Mouse (Mus musculus) gastrocnemius, postnatal 25 days (tissue): ENCODE measurements at regions not wholly inside any gene's neighbourhood (a gene's known extent, or its start where the extent isn't known, plus 50 kb on each side); places are given as distances from the start of the nearest gene placed in this dataset.
"Not testable (repeated sequence)": the region's sequence is repeated elsewhere in the genome, so short reads cannot be mapped to it uniquely, and the experiment has no call there.

Experiments
- DNase-seq: peaks from one replicate; pipeline ENCODE4 v3.0.0; 2022

DNA sequence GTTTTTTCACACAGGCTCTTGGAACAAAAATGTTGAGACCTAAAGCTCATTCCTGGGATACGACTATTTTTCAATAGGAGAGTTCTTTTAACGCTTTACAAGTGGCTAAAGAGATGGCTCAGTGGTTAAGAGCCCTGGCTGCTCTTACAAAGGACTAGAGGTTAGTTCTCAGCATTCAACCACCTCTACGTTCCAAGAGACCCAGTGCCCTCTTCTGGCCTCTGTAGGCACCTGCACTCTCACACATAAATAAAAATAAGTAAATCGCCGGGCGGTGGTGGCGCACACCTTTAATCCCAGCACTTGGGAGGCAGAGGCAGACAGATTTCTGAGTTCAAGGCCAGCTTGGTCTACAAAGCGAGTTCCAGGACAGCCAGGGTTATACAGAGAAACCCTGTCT is 70.5 kb upstream of the Rad23b start:
- DNase-seq = not testable (repeated sequence)

DNA sequence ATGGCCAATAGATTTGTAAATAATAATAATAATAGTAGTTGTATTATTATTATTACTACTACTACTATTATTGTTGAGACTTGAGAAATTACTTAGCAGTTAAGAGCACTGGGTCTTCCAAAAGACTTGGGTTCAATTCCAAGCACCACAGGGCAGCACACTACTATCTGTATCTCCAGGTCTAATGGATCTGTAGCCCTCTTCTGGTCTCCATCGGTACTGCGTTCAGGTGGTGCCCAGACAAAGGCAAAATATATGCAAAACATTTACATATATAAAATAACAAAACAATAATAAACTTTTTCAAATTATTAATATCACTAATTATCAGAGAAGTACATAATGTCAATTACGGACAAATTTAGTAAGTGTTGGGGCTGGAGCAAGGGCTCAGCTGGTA is 69.1 kb upstream of the Rad23b start:
- no peak for DNase-seq

DNA sequence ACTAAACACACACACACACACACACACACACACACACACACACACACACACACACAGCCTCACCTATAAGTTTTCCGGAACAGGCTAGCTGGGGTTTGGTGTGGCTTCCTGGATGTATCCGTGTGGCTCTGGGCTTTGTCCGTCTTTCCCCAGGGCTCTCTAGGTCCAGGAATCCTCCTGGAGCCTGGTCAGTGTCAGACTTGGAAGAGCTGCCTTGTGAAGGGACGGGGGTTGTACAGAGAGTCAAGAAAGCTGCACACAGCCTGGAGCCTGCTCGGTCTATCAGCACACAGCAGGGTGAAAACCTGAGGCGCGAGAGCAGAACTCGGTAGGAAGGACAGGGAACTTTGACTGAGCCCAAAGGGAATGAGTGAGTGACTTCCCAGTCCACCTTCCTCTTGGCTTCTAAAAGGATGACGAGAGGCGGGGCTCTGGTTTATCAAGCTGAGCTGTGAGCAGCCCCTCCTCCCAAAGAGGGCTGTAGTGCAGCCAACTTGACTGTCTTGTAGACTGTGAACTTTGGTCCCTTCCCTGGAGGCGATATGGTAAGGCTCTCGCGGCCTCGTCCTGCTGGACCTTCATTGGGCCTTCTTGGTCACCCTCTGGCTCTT is 68.3 kb upstream of the Rad23b start:
- no peak for DNase-seq

DNA sequence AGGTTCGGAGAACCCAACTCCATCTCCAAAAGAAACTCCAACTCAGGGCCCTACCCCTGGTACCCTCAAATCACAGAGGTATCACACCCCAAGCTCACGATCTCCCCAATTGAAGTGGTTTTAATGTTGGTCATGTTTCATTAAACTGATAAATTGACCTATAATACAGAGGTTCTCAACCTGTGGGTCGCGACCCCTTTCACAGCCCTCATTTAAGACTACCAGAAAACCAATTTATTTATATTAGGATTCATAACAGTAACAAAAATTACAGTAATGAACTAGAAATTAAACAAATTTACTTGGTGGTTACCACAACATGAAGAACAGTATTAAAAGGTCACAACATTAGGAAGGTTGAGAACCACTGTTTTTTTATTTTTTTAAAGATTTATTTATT is 67.4 kb upstream of the Rad23b start:
- no peak for DNase-seq

DNA sequence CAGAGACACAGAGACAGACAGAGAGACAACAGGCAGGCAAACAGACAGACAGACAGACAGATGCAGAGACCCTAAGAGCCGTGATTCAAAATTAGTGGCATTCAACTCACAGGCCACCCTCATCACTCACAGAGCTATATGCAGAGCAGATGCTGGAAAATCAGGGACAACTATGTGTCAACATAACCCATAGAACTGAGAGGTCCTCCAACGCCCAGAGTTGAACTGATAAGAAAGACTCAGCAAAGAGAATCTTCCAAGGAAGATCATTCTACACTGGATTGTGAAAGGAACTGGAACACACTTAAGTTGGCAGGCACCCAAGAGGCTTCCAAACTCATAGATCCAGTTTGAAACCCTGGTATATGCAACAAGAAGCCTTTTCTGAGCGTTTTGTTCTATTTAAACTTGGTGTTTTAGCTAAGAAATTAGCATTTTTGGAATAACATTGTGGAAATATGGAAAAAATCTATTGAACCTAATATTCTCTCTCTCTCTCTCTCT is 65.1 kb upstream of the Rad23b start:
- no peak for DNase-seq

DNA sequence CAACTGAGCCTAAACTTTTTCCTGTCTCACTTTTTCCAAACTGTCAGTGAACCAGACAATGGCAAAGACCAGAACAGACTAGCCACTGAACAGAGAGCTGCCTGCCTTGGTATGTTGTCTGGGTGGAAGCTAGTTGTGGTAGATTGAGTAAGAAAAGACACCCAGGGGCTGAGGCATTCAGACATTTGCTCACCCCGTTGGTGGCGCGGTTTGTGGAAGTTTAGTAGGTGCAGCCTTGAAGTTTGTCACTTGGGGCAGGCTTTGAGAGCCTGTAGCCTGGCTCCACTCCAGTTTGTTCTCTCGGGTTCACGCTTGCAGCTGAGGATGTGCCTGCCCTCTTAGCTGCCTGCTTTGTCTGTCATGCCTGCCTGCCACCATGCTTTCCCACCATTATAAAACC is 64.2 kb upstream of the Rad23b start:
- no peak for DNase-seq

DNA sequence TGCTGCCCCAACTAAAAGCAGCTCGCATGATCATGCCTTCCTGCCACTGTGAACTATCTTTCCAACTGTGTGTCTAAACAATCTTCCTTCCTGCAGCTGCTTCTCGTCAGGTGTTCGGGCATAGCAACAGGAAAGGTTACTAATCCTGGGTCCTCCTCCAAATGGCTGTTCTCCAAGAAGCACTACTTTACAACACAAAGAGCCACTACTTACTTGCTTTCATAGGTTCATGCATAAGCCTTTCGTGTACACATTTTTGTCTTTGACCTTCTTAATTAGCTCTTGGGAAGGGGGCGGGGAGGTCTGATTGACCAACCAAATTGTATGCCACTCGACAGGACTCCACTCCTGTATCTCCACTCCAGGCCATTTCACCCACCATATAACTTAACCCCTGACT is 61.4 kb upstream of the Rad23b start:
- DNase-seq = no peak

DNA sequence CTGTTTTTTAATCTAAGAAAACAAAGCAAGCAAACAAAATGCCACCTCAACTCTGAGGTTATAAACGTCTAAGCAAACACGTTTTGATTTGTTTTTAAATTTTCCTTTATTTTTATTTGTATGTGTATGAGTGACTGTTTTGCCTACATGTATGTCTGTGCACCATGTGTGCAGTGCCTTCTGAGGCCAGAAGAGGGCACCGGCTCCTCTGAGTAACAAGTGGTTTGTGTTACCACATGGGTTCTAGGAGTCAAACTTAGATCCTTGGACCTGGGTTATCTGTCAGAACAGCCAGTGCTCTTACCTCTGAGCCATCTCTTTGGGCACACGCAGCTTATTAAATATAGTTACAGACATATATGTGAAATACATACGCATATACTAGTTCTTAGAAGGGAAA is 57.6 kb upstream of the Rad23b start:
- no peak for DNase-seq

DNA sequence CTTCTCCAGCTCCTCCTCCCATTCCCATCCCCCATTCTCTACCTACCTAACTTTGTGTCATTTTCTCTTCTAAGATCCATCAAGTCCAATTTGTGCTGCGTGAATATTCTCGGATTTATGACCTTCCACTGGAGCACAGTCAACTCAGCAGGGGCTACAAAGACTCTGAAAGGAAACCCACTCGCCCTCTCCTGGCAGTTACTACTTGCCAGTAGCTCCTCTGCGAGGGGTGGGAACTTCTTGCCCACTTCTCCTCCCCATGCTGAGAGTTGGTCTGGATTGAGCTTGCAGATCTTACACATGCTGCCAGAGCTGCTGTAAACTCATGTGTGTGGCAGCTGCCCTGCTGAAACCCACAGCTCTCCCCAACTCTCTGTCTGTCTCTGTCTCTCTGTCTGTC is 57.1 kb upstream of the Rad23b start:
- no peak for DNase-seq

DNA sequence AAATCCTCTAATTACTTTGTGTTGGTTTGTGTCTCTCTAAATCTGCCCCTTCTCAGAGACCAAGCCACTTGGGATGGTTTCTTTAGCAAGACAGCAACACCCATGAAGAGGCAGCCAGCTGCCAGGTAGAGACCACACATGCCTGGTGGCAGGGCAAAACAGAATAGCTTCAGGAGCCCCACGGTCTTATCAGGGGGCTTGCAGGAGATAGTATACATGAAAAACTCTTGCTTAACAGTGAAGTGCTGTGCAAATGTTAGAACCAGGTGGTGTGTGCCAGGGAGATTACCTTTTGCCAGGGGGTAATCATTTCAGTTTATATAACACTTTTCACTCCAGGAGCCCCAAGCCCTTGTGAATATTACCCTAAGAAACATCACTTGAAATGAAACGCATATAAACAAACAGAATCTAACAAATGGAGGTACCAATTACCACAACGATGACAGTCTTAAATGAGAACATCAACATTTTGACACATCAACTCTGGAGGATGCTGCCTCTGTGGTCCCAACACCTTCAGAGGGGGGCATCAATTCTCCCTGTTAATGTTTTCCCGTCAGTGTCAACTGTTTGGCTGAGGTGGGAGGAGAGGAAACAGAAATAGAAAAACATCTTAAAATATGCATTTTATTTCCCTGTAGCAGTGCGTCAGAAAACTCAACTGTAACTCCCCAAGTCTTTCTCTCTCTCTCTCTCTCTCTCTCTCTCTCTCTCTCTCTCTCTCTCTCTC is 56.3 kb upstream of the Rad23b start:
- DNase-seq = no peak

DNA sequence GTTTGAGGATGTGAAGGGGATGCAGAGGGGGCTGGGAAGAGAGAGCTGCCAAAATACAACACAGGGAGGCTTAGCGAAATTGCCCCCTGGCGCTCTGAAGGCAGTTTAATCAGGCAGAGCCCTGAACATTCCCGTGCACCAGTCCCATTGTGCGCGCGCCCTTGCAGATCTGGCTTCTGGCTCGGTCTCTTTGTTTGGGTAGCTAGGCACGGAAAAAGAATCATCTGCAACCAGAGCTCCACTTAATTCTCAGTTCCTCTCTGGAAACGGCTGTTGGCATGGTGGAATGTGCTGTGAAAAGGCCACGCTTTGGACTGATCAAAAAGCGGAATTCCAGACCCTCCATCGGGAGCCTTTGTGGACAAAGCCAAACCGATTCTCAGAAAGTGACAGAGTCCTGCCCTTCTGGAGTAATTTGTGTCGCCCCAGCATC is 55.6 kb upstream of the Rad23b start:
- DNase-seq = peak; percentile 44

DNA sequence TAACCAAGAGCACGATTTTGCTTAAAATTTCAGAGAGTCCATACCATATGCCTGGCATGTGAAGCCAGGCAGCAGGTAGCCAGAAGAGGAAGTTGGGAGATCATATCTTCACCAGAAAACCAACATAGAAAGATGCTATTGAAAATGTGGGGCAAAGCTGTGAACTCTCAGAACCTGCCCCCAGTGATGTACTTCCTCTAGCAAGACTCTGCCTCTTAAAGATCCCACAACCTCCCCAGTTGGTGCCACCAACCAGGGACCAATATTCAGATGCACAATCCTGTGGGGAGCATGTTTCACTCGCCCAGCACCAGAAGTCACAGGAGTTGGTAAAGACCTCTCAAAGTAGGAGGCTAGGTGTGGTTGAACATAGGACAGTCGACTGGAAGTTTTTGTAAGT is 52.0 kb upstream of the Rad23b start:
- no peak for DNase-seq
